Mouse (Mus musculus): ENCODE data around the gene Nell2. TPM values are rescaled to one million over a fixed set of nuclear protein-coding genes. Genes with fewer than 3 reads are reported as not detected.
"Not testable (repeated sequence)": the region's sequence is repeated elsewhere in the genome, so short reads cannot be mapped to it uniquely, and the experiment has no call there.

The Nell2 gene
- total RNA-seq, 2 experiments from 2014 or later, result 415 to 438 TPM

DNA sequence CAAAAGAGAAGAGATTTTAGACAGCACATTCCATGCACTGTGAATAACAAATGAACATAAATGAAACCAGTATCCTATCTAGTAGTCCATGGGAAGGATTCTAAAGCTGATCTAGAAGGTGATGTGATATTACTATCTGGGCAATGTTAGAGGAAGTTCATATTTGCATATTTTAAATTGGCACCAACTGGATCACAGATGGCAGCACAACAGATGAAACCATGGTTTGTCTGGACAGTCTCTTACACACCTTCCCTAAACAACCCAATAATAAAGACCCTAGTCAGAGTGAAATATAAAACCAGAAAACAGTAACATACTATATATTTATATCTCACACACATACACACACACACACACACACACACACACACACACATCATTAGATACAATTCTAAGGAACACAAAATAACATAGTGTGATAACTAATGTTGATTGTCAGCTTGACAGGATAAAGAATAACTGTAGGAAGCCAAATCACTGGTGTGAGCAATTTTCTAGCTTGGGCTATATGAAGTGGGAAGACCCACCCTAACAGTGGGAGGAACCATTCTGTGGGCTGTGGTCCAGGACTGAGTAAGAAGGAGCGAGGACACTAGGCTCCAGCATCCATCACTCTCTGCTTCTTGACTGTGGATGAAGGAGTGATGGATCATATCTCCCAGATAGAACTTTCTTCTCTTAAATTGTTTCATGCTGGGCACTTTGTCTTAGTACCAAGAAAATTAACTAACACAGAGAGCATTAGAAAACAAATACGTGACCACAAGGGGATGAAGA lies 268.5 kb downstream of the Nell2 start:
- DNase-seq, result peak; percentile 13
- intact Hi-C loops (cut with DNase I), result no loop called here

DNA sequence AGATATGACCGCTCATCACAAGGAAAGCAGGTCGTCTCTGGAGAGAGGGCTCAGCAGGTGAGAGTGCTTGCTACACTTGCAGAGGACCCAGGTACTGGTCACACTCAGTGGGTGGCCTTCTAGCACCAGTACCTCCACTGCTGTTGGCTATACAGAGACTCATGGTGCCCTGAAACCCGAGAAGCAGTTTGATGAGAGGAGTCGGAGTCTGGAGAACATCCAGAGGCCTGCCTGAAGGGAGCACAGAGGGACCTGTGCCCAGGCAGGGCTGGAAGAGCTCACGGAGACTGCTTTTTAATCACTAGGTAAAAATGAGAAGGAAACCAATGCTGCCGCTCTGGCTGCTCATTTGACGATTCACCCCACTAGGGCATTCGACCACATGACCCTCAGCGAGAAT lies 271.2 kb downstream of the Nell2 start:
- intact Hi-C loops (cut with DNase I), result no loop called here
- DNase-seq, result no peak

- intact Hi-C loops (cut with DNase I), result no loop called here
- DNase-seq, result no peak
Measured at GRCm38 (mm10) chr15:95245516-95245915, 282.8 kb downstream of the Nell2 start.

DNA sequence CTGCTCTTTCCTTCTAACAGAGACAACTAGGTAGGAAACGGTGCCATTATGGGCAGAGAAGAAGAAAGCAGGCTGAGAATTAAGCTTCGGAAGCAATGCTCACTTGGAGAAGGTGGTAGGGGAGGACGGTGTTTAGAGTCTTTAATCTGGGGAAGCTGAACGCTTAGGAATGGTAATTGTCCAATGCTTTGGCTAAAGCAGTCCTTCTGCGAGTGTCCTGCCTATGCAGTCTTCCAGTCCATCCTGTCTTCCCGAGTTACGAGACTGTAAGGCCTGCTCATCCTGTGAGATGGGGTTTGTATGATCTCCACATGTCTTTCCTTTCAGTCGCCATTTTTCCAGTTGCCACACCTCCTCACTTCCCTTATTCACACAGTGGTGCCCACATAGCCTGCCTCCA lies 284.5 kb downstream of the Nell2 start:
- intact Hi-C loops (cut with DNase I), result no loop called here

GRCm38 (mm10) chr15:95241161-95241560 lies 287.2 kb downstream of the Nell2 start:
- DNase-seq, result peak; percentile 9
- intact Hi-C loops (cut with DNase I), result no loop called here

More for the DNA sequence above, 284.5 kb downstream of the Nell2 start:
- no peak for DNase-seq

GRCm38 (mm10) chr15:95237021-95237420 lies 291.3 kb downstream of the Nell2 start:
- DNase-seq; intact Hi-C loops (cut with DNase I): not testable (repeated sequence)

DNA sequence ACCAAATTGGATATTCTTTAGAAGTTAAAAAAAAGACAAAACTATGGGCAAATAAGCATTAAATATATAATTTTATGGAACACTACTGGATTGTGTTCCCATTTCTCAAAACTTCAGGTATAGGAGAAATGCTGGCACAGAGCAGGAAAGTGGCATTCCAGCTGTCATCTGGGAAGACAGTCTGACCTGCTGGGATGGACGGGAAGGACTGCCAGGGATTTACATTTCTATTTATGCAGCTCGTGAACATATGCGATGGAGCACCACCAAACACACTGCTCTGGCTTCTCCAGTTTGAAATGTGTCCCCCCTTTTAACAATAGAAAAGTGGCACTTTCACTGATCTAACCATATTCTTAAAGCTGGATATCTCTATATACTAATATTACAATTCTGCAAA lies 291.9 kb downstream of the Nell2 start:
- intact Hi-C loops (cut with DNase I), result no loop called here
- DNase-seq, result no peak

GRCm38 (mm10) chr15:95231171-95231570 lies 297.2 kb downstream of the Nell2 start:
- DNase-seq, result no peak
- intact Hi-C loops (cut with DNase I), result no loop called here

- peak; percentile 18 for DNase-seq
- intact Hi-C loops (cut with DNase I), result loop anchor here (10.0 kb wide), 1 partner anchor 308 kb away; the partner anchor contains the start of gene Nell2
Measured at GRCm38 (mm10) chr15:95216640-95217365, 311.6 kb downstream of the Nell2 start.

- no peak for DNase-seq
- intact Hi-C loops (cut with DNase I), result loop anchor here (10.0 kb wide), 1 partner anchor 314 kb away; the partner anchor contains the start of gene Nell2
Measured at GRCm38 (mm10) chr15:95210551-95210950, 317.8 kb downstream of the Nell2 start.

GRCm38 (mm10) chr15:95209186-95209585 lies 319.2 kb downstream of the Nell2 start:
- intact Hi-C loops (cut with DNase I), result no loop called here

DNA sequence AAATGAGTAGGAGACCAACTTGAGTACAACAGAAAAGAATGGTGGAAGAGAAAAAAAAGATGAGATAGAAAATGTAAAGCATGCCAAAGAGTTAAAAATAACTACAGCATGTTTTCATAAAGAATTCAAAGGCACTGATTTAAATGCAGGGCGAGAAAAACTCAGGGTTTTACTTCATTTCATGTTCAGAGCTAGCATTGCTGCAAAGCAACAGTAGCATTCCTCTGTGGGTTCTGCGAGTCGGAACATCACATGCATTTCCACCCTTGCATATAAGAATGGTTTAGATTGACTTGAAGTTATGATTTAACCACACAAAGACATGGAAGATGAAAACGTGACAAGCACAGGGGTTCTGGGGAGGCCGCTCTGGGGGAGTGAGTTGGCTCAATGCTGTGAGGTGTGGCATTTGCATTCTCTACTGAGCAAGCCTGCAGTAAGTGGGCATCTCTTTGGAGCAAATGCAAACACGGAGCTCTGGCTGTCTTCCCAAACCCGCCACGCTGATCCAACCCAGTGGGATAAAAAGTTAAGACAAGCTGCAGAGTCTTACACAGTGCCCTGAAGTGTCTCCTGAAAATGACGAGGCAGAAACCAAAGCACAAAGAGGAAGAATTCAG lies 334.6 kb downstream of the Nell2 start:
- peak; percentile 22 for DNase-seq
- intact Hi-C loops (cut with DNase I), result loop anchor here (10.0 kb wide), 1 partner anchor 349 kb away; no protein-coding TSS in a partner anchor

More at GRCm38 (mm10) chr15:95209186-95209585, 319.2 kb downstream of the Nell2 start:
- DNase-seq, result no peak

- DNase-seq, result no peak
- intact Hi-C loops (cut with DNase I), result loop anchor here (10.0 kb wide), 1 partner anchor 348 kb away; no protein-coding TSS in a partner anchor
Measured at GRCm38 (mm10) chr15:95192951-95193350, 335.4 kb downstream of the Nell2 start.

- intact Hi-C loops (cut with DNase I), result no loop called here
Measured at GRCm38 (mm10) chr15:95186226-95186625, 342.1 kb downstream of the Nell2 start.

GRCm38 (mm10) chr15:95185419-95185818 lies 342.9 kb downstream of the Nell2 start:
- intact Hi-C loops (cut with DNase I), result no loop called here

More at GRCm38 (mm10) chr15:95186226-95186625, 342.1 kb downstream of the Nell2 start:
- DNase-seq, result peak; percentile 8

DNA sequence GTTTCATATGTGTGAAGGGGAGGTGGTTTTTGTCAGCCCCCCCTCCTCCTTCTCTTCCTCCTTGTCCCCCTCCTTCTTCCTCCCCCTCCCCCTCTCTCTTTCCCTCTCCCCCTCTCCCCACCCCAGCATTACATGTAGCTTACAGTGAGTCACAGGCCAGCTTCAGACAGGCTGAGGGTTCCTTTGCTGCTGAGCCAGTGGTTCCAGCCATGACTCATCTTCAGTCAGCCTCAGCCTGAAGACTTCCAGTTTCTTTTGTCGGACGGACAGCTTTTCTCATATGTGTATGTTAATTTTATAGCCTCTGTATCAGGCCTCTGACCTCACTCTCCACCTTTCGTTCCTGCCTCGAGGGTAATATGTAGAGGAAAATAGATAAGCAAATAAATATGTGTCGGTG lies 344.9 kb downstream of the Nell2 start:
- intact Hi-C loops (cut with DNase I), result no loop called here

More at GRCm38 (mm10) chr15:95185419-95185818, 342.9 kb downstream of the Nell2 start:
- no peak for DNase-seq

DNA sequence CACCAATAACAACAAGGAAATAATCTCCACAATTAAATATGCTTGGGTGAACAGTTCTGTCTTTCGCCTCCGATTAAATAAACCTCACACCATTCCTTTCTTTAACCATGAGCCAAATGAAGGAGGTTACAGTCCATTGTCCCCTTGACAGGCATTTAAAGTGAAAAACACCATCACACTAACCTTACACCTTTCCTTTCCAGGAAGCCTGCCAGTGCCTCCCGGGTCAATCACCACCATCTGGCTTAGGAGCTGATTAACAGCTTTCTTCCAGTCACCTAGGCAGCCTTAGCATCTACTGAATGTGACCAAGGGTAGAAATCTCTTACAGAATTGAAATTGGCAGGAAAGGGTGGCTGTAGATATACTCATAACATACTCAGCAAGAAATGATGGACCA lies 371.5 kb downstream of the Nell2 start:
- intact Hi-C loops (cut with DNase I), result no loop called here
- DNase-seq, result peak; percentile 40

More for the DNA sequence above, 344.9 kb downstream of the Nell2 start:
- no peak for DNase-seq

GRCm38 (mm10) chr15:95145118-95145517 lies 383.2 kb downstream of the Nell2 start:
- DNase-seq, result no peak
- intact Hi-C loops (cut with DNase I), result no loop called here

DNA sequence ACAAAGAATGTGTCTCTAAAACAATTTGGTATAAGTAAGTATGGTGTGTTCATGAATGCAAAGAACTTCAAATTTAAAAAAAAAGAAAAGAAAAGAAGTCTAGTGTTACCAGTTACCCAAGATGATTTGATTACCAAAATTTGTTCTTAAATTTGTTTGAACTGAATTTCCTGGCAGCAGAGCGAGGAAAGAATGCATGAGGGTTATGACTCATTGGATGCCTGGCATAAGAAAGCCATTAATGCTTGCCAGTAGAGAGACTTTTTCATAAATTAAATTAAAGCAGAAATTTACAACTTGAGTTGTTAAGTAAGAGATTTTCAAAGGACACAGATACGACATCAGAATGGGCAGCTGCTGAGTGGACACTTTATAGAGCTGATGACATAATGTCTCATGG lies 384.2 kb downstream of the Nell2 start:
- no peak for DNase-seq
- intact Hi-C loops (cut with DNase I), result no loop called here

DNA sequence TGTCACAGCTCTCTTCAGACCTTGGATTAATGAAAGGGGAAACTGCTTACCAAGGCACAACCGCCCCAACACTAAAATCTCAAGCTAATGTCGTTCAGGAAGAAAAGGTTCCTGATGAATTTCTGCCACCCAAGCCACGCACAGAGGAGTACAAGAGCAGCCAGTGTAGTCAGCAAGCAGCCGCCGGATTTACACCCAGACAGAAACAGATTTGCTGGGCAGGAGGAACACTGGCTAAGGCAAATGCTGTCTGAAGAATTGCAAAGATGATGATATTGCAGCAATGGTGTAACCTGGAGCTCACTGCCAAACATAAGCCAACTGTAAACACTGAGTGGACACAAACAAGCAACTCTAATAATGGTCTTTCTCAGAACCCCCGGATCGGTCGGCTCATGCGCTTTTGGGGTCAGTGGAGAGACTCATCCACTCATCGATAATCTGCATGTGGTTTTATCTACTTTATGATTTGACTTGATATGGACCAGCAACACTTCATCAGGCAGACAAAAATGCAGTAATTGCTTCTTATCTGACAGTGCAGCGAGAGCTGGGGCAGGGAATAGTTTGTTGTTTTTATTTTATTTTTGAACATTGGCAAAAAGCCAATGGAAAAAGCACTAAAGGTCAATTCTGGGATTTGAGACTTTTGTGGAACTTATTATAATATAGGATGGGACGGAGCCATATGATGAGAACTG lies 389.5 kb downstream of the Nell2 start:
- DNase-seq, result no peak
- intact Hi-C loops (cut with DNase I), result no loop called here
